Mouse (Mus musculus) intestine, embryonic 14.5 days (tissue): ENCODE data around the gene Ccdc157. TPM values are rescaled to one million over a fixed set of nuclear protein-coding genes. Genes with fewer than 3 reads are reported as not detected.

Experiments
- ATAC-seq: fragments of 200-750 bp; cut with Nextera tagmentation; replicated peaks from 2 replicates; pipeline ENCODE4 v1.8.0; 2017; ENCODE audit warnings: low read depth, moderate number of reproducible peaks, moderate TSS enrichment, moderate library complexity; ENCODE audit not compliant: low FRiP score, low TSS enrichment
- DNase-seq: peaks from one replicate; pipeline ENCODE4 v3.0.0-alpha.2; 2018; ENCODE audit warnings: low spot score
- H3K27ac ChIP-seq: fragments of 300-500 bp; sonication (generic); 2 replicates; pipeline ENCODE4 v1.5.1; 2014; ENCODE audit warnings: low read depth, mild to moderate bottlenecking, control low read depth
- H3K27me3 ChIP-seq: fragments of 300-500 bp; sonication (generic); replicated peaks from 2 replicates; pipeline ENCODE4 v1.6.1; 2014; ENCODE audit warnings: low read length, control low read depth; ENCODE audit not compliant: control insufficient read depth, insufficient read depth
- H3K36me3 ChIP-seq: fragments of 300-500 bp; sonication (generic); 2 replicates; pipeline ENCODE4 v1.6.1; 2014; ENCODE audit warnings: low read length, control low read depth; ENCODE audit not compliant: control insufficient read depth, insufficient read depth
- H3K4me1 ChIP-seq: fragments of 300-500 bp; sonication (generic); replicated peaks from 2 replicates; pipeline ENCODE4 v1.6.1; 2014; ENCODE audit warnings: low read length, control low read depth, mixed read lengths; ENCODE audit not compliant: control insufficient read depth, insufficient read depth
- H3K4me2 ChIP-seq: fragments of 300-500 bp; sonication (generic); 2 replicates; pipeline ENCODE4 v1.6.1; 2014; ENCODE audit warnings: low read length
- H3K4me3 ChIP-seq: fragments of 300-500 bp; sonication (generic); 2 replicates; pipeline ENCODE4 v1.5.1; 2014; ENCODE audit warnings: low read depth, low read length, control low read depth, mixed read lengths
- H3K9ac ChIP-seq: fragments of 300-500 bp; sonication (generic); 2 replicates; pipeline ENCODE4 v1.6.1; 2014; ENCODE audit warnings: mild to moderate bottlenecking, low read length
- H3K9me3 ChIP-seq: fragments of 300-500 bp; sonication (generic); 2 replicates; pipeline ENCODE4 v1.6.1; 2016; ENCODE audit warnings: low read length, control low read depth; ENCODE audit not compliant: control insufficient read depth
- WGBS: fragments of 180-500 bp; shearing (Covaris S2); extraction: QIAGEN DNeasy Blood & Tissue Kit; methylation state at CpG from one replicate; pipeline ENCODE4 v1.1.7; 2014; 5-methylcytosine and 5-hydroxymethylcytosine counted together
- polyA plus RNA-seq: library from polyadenylated mRNA; unstranded; fragments of >200 nt; fragmentation: Nextera tagmentation; extraction: Ambion mirVana; gene quantifications from 2 replicates; pipeline ENCODE4 v1.2.1, GENCODE M21; 2014

Gene Ccdc157
- polyA plus RNA-seq, 1 experiment from 2014 or later, result 3.0 TPM

- Histone ChIP-seq H3K36me3 (peaks cover 84% of the 10 kb centered on the region), H3K4me2 (no peak overlapping the region), H3K27me3 (no peaks in the 10 kb centered on the region), H3K27ac (no peak overlapping the region), H3K4me1 (peaks cover 12% of the 10 kb centered on the region), H3K9ac (no peak overlapping the region), H3K9me3 (no peaks in the 10 kb centered on the region), H3K4me3 (no peak overlapping the region)
- no peak for DNase-seq
- ATAC-seq, result no peak
- WGBS, result 97% methylated on average over 2 of the region's 2 CpGs
These were observed 4.6 kb upstream of the Ccdc157 start for GRCm38 (mm10) chr11:4164701-4165100.

GRCm38 (mm10) chr11:4160758-4161480 lies 826 bp upstream of the Ccdc157 start:
- H3K9me3 ChIP-seq, result no peaks in the 10 kb centered on the region
- 7% methylated on average over 15 of the region's 15 CpGs for WGBS
- peak overlapping the region; percentile 78 for H3K27ac ChIP-seq
- H3K27me3 ChIP-seq, result no peaks in the 10 kb centered on the region
- H3K4me2 ChIP-seq, result peak overlapping the region; percentile 79
- ATAC-seq (no peak), DNase-seq (no peak)
- H3K4me1 ChIP-seq, result peaks cover 17% of the 10 kb centered on the region
- H3K36me3 ChIP-seq, result peaks cover 46% of the 10 kb centered on the region
- peak overlapping the region; percentile 78 for H3K9ac ChIP-seq
- peak overlapping the region; percentile 67 for H3K4me3 ChIP-seq

- Histone ChIP-seq H3K4me1 (peaks cover 17% of the 10 kb centered on the region), H3K9ac (no peak overlapping the region), H3K9me3 (no peaks in the 10 kb centered on the region), H3K27ac (no peak overlapping the region), H3K4me2 (no peak overlapping the region), H3K27me3 (no peaks in the 10 kb centered on the region), H3K4me3 (no peak overlapping the region), H3K36me3 (peaks cover 24% of the 10 kb centered on the region)
- no peak for DNase-seq
- no peak for ATAC-seq
- WGBS, result 94% methylated on average over 3 of the region's 3 CpGs
These were observed 1.4 kb downstream of the Ccdc157 start for GRCm38 (mm10) chr11:4158676-4159075.

- H3K27me3 ChIP-seq, result no peaks in the 10 kb centered on the region
- 74% methylated on average over 5 of the region's 5 CpGs for WGBS
- H3K9ac ChIP-seq, result no peak overlapping the region
- no peak overlapping the region for H3K27ac ChIP-seq
- no peaks in the 10 kb centered on the region for H3K9me3 ChIP-seq
- no peak overlapping the region for H3K4me2 ChIP-seq
- DNase-seq (no peak), ATAC-seq (no peak)
- no peaks in the 10 kb centered on the region for H3K36me3 ChIP-seq
- H3K4me3 ChIP-seq, result no peak overlapping the region
- H3K4me1 ChIP-seq, result peaks cover 7% of the 10 kb centered on the region; the same call in 1 of the 2 replicates
These were observed 4.5 kb downstream of the Ccdc157 start for GRCm38 (mm10) chr11:4155641-4156040.

- H3K4me2 ChIP-seq, result no peak overlapping the region
- no peaks in the 10 kb centered on the region for H3K27me3 ChIP-seq
- H3K4me1 ChIP-seq, result no peaks in the 10 kb centered on the region
- H3K36me3 ChIP-seq, result peaks cover 2% of the 10 kb centered on the region; the same call in 1 of the 2 replicates
- no peak overlapping the region for H3K4me3 ChIP-seq
- H3K9ac ChIP-seq, result no peak overlapping the region
- H3K9me3 ChIP-seq, result no peaks in the 10 kb centered on the region
- WGBS, result 88% methylated on average over 7 of the region's 7 CpGs
- DNase-seq, result no peak
- ATAC-seq, result no peak
- no peak overlapping the region for H3K27ac ChIP-seq
These were observed 6.4 kb downstream of the Ccdc157 start for GRCm38 (mm10) chr11:4153694-4154093.

- ATAC-seq, result no peak
- WGBS, result 91% methylated on average over 6 of the region's 6 CpGs
- no peaks in the 10 kb centered on the region for H3K9me3 ChIP-seq
These were observed 10.2 kb downstream of the Ccdc157 start for GRCm38 (mm10) chr11:4149886-4150285.

GRCm38 (mm10) chr11:4148536-4149156 lies 11.4 kb downstream of the Ccdc157 start:
- ATAC-seq, result no peak
- no peak for DNase-seq
- H3K4me2 ChIP-seq, result no peak overlapping the region
- H3K9ac ChIP-seq, result no peak overlapping the region
- H3K4me3 ChIP-seq, result no peak overlapping the region
- no peak overlapping the region for H3K27ac ChIP-seq
- H3K4me1 ChIP-seq, result no peaks in the 10 kb centered on the region
- WGBS, result 87% methylated on average over 9 of the region's 9 CpGs
- peaks cover 7% of the 10 kb centered on the region; the same call in 1 of the 2 replicates for H3K36me3 ChIP-seq
- no peaks in the 10 kb centered on the region for H3K27me3 ChIP-seq
- no peaks in the 10 kb centered on the region for H3K9me3 ChIP-seq

More at GRCm38 (mm10) chr11:4149886-4150285, 10.2 kb downstream of the Ccdc157 start:
- H3K36me3 ChIP-seq, result peaks cover 2% of the 10 kb centered on the region; the same call in 1 of the 2 replicates
- no peak overlapping the region for H3K4me2 ChIP-seq
- H3K27me3 ChIP-seq, result no peaks in the 10 kb centered on the region
- H3K9ac ChIP-seq, result no peak overlapping the region
- no peak overlapping the region for H3K4me3 ChIP-seq
- H3K27ac ChIP-seq, result no peak overlapping the region
- DNase-seq, result no peak
- no peaks in the 10 kb centered on the region for H3K4me1 ChIP-seq

- H3K9ac ChIP-seq, result no peak overlapping the region
- no peak for ATAC-seq
- H3K27me3 ChIP-seq, result no peaks in the 10 kb centered on the region
- WGBS, result 88% methylated on average over 5 of the region's 5 CpGs
- H3K27ac ChIP-seq, result no peak overlapping the region
- DNase-seq, result no peak
- no peaks in the 10 kb centered on the region for H3K4me1 ChIP-seq
- no peak overlapping the region for H3K4me3 ChIP-seq
- peaks cover 12% of the 10 kb centered on the region for H3K36me3 ChIP-seq
- no peak overlapping the region for H3K4me2 ChIP-seq
- H3K9me3 ChIP-seq, result no peaks in the 10 kb centered on the region
These were observed 12.0 kb downstream of the Ccdc157 start for GRCm38 (mm10) chr11:4148120-4148519.
